Comparison of ENCODE assay signal across 8 mouse cellular contexts in genomic region chr8:123832757-123833156, GRCm38 (mm10). TPM values are rescaled to one million over a fixed set of nuclear protein-coding genes. Genes with fewer than 3 reads are reported as not detected.
A peak's percentile ranks its signal among the peaks of the same experiment; 100 is the strongest.
DNase-seq lines count a peak whose midpoint lies in the region.

No protein-coding gene starts in this region.

- DNase-seq in embryo, embryonic 10 days (ENCODE audit: low spot score) = peak; percentile 18
- no peak for DNase-seq in embryo, embryonic 10.5 days (ENCODE audit: low spot score)
- DNase-seq in right cerebral cortex, postnatal 14 days = peak; percentile 56
- DNase-seq in right cerebral cortex, postnatal 25 days = no peak
- peak; percentile 62 for DNase-seq in c-Kit-positive CD71-positive TER-119-positive erythroid progenitor cells, embryonic 14.5 days (ENCODE audit: low spot score)
- DNase-seq in kidney, postnatal 14 days = peak; percentile 61
- DNase-seq in spleen, adult 12 weeks (ENCODE audit: low spot score) = peak; percentile 46
- DNase-seq in forebrain, embryonic 10.5 days (ENCODE audit: extremely low spot score, low spot score) = no peak

- no peaks in the 10 kb centered on the region for H3K4me1 ChIP-seq in forebrain, embryonic 10.5 days

- H3K27ac ChIP-seq in forebrain, embryonic 10.5 days = no peak overlapping the region

- peaks cover 100% of the 10 kb centered on the region for H3K36me3 ChIP-seq in forebrain, embryonic 10.5 days (replicated peaks)

- no peaks in the 10 kb centered on the region for H3K27me3 ChIP-seq in forebrain, embryonic 10.5 days (ENCODE audit: poor library complexity, severe bottlenecking)

- no peak overlapping the region for H3K4me3 ChIP-seq in forebrain, embryonic 10.5 days

- peaks cover 2% of the 10 kb centered on the region; the same call in 1 of the 2 replicates for H3K9me3 ChIP-seq in forebrain, embryonic 10.5 days

- 93% methylated on average over 4 of the region's 4 CpGs for WGBS in forebrain, embryonic 10.5 days

RNA-seq across cellular contexts. Expression of gene Rab4a, which starts 27.0 kb away (rescaled TPM):
- polyA plus RNA-seq in forebrain, embryonic 10.5 days (2016; fragmentation: Nextera tagmentation; extraction: Ambion mirVana) = 74.9 and 77.6 TPM in 2 replicates

RNA-seq across cellular contexts. Expression of gene Ccsap, which starts 27.3 kb away (rescaled TPM):
- polyA plus RNA-seq in forebrain, embryonic 10.5 days (2016; fragmentation: Nextera tagmentation; extraction: Ambion mirVana) = 7.3 and 8.2 TPM in 2 replicates

Comparison
In these comparisons a context has a peak if more than half of its experiments do, and no peak if none do; other contexts are left out.
1. DNase-seq: peak in embryo, embryonic 10 days (single experiment), right cerebral cortex, postnatal 14 days (single experiment), c-Kit-positive CD71-positive TER-119-positive erythroid progenitor cells, embryonic 14.5 days (single experiment), kidney, postnatal 14 days (single experiment) and spleen, adult 12 weeks (single experiment); none in embryo, embryonic 10.5 days (single experiment), right cerebral cortex, postnatal 25 days (single experiment) and forebrain, embryonic 10.5 days (single experiment).